Mouse (Mus musculus): ENCODE data around the gene Agbl2.

Agbl2 gene

DNA sequence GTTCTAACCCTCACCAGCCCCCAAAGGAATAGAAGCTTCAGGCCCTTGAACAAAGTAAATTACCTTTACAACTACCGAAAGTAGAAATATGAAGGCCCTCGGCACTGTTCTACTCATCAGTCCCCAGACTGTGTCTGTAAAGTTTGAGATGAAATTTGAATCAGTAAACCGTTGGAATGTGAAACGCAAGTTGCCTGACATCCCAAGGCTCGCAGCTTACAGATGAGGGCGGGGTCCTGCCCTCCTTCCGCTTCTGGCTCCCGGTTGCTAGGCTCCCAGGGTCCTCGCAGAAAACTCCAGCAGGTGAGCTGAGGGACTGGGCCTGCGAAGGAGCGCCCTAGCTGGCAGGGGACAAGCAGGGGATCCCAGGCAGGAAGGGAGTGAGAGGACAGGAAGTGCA, at the start of gene Agbl2:
Gene Agbl2 (plus strand): TSS at position 270 of the 400 bp plus-strand sequence.
- peak; percentile 43 for DNase-seq

GRCm38 (mm10) chr2:90735326-90735725, 47.2 kb upstream of the Agbl2 start:
- DNase-seq: no peak

- DNase-seq: no peak
Observed at GRCm38 (mm10) chr2:90738801-90739200, 43.7 kb upstream of the Agbl2 start.

- no peak for DNase-seq
Observed at GRCm38 (mm10) chr2:90739327-90739726, 43.2 kb upstream of the Agbl2 start.

DNA sequence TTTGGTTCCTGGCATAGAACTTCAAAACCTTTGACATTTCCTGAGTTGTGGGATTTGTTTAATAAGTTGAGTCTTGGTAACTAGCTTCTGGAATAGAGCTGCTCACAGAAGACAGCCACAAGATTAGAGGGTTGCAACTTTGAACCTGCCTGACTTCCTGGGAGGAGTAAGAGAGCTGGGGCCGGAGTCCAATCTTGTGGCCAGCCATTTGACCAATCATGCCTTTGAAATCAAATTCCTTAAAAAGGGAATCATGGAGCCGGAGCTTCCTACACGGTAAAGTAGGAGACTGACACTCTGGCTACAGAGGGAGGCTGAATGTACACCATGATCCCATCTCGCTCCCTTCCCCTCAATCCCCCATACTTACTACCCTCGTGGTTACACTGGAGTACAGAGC, 42.6 kb upstream of the Agbl2 start:
- no peak for DNase-seq

GRCm38 (mm10) chr2:90744285-90745052, 38.1 kb upstream of the Agbl2 start:
- DNase-seq: peak; percentile 56

- peak; percentile 99 for DNase-seq
Observed at GRCm38 (mm10) chr2:90745053-90745678, 37.4 kb upstream of the Agbl2 start, which contains the start of gene Fnbp4. TSS of gene Fnbp4 (plus strand) at chr2:90745370.

GRCm38 (mm10) chr2:90745740-90746537, 36.6 kb upstream of the Agbl2 start:
- DNase-seq: no peak

DNA sequence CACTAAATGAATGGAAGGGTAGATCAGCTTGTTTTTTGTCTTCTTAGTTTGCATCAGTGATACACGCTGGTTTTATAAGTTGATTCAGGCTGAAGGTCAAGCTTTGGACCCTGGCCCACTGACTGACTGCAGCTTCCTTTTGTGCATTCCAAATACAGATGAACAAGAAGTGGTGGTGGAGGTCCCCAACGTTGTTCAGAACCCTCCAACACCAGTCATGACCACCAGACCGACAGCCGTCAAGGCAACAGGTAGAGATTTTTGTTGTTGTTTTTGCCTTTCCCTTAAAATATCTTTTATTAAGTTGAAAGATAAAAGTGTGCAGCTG, 36.0 kb upstream of the Agbl2 start:
- peak; percentile 45 for DNase-seq

DNA sequence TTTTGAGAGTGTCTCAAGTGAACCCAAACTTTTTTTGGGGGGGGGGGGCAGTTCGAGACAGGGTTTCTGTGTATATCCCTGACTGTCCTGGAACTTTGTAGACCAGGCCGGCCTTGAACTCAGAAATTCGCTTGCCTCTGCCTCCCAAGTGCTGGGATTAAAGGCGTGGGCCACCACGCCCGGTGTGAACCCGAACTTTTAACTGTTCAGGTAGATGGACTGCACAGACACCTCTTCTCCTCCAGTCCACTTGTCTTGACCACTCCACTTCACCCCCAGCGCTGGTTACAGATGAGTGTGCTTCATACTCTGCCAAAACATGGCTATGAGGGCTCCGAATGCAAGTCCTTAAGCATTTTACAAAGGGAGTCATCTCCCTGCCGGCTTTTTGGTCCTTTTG, 35.4 kb upstream of the Agbl2 start:
- DNase-seq: peak; percentile 35

- DNase-seq: no peak
Observed at GRCm38 (mm10) chr2:90749676-90750459, 32.7 kb upstream of the Agbl2 start.

DNA sequence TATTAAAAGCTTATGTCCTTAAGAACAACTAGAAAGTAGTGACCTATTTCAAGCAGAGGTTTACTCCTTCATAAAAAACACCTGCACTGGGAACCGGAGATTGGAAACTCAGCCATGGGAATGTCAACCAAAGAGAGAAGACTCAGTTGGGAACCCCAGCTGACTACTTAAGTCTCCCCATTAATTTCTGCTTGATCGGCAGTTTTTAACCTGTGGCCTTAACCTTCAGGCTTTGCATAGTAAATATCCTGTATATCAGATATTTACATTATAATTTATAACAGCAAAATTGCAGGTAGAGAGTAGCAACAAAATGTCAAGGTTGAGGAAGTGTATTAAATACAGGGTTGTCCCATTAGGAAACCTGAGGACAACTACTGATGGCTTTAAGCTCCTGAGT, 29.0 kb upstream of the Agbl2 start:
- DNase-seq: no peak

- no peak for DNase-seq
Observed at GRCm38 (mm10) chr2:90754188-90754587, 28.3 kb upstream of the Agbl2 start.

DNA sequence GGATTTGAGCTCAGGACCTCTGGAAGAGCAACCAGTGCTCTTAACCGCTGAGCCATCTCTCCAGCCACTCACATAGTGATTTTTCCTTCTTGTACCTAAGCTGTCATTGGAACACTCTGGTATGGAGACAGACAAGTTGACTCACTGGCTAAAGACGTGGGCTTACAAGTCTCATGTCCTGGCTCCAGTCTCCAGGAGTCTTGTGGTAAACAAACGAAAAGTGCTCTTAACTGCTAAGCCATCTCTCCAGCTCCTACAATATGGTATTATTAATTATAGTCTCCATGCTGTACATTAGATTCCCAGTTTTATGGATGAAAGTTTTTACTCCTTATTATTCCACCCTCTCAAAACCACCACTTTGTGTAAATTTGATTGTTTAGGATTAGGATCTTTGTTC, 17.4 kb upstream of the Agbl2 start:
- no peak for DNase-seq

DNA sequence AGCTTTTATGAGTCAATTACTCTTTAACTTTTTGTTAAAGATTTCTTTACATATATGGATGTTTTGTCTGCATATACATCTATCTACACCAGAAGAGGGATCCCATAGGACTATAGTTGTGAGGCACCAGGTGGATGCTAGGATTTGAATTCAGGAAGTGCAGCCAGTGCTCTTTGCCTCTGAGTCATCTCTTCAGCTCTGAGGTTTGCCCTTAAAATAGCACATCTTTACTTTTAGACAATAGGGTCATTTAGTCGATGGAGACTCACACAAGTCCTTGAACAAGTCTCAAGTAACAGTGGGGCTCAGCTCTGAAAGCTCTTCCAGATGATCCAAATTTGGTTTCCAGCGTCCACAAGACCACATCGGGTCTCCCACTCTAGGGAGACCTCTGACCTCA, 1.2 kb upstream of the Agbl2 start:
- no peak for DNase-seq

DNA sequence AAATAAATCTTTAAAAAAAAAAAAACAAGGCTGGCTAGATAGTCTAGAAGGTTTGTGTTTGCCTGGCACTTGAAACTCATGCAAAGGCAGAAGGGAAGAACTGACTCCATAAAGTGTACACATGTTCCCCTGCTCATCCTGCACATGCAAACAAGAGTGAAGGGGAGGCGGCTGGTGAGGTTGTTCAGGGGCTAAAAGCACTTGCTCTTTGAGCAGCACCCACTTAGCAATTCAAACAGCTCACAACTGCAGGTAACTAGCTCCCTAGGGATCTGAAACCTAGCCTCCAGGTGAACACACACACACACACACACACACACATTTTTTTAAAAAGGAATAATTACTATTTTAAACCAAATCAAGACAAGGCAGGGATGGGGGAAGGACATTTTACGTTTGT, 589 bp upstream of the Agbl2 start:
- DNase-seq: no peak

DNA sequence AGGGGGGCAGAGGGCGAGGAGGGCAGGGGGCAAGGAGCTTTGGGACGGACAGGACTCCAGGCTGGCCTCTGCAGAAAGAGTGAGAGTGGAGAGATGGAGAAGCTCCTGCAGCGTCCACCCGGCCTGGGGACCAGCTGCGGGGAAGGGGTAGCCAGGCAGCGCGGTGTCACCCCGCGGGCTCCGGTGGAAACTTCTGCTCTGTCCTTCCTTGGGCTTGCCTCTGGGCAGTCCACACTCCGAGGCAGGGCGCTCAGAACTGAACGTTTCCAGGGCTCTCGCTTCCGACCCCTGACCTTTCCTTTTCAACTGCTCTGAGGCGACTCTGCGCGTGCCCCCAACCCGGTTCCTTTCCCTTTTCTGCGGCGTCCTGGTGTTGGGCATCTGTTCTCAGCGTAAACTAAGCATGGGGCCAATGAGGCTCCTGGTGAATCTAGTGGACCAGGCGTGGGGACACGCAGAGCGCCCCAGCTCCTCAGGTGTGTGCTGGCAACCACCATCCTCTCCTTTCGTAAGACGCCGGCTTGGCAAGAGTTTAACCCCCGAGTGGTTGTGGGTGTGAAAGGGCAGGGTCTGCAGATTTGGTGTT, 467 bp downstream of the Agbl2 start:
- DNase-seq: peak; percentile 51

- no peak for DNase-seq
Observed at GRCm38 (mm10) chr2:90788126-90788525, 5.6 kb downstream of the Agbl2 start.

DNA sequence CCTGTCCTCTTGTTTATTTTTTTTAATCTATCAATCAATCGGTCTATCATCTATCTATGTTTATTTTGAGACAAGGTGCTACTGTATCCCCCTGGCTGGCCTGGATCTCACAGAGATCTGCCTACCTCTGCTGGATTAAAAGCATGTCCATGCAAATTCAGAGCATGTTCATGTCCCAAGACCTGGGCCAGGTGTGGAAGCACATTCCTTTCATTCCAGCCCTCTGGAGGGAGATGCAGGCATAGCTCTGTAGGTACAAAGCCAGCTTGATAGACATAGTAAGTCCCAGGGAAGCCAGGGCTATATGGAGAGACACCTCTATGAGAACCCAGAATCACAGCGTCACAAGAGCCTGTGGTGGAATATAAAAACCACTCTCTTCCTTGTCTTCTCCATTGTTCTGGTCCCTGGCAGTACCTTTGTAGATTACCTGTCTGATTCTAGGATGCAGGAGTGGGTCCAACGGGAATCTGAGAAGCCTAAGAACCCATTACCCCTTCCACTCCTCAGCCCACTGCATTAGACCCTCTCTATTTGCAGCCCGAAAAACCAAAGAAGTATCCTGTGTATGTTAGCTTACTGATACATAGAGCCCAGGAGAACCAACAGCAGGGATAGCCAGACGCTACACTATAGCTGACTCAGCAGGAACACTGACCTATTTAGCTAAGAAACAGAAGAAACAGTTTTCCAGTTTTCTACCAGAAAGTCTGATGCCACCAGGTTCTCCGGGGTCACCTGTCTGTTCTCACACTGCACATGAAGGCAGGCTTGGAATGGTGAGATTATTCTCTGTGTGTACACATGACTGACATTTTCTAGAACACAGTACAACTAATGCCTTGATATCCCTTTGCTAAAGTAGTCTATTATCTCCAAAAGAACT, 26.0 kb downstream of the Agbl2 start:
- peak; percentile 50 for DNase-seq

DNA sequence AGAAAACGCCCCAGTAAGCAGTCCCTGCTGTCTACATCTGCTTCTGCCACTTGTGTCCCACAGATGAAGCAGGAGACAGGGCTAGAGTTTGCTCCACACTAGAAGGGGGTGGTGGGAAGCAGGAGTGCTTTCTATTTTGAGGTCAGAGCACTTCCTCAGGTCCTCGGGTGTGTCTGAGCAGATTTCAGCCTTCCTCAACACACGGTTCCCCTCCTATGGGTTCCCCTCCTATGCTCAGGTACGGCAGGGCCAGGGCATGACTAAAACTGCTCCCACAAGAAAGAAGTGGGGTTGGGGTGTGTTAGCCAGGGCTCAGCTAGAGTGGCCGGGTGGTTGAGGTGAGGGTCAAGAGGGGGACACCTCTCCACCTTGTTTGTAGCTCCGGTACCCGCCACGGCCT, 28.2 kb downstream of the Agbl2 start:
- no peak for DNase-seq

- DNase-seq: no peak
Observed at GRCm38 (mm10) chr2:90815266-90815665, 32.7 kb downstream of the Agbl2 start.

DNA sequence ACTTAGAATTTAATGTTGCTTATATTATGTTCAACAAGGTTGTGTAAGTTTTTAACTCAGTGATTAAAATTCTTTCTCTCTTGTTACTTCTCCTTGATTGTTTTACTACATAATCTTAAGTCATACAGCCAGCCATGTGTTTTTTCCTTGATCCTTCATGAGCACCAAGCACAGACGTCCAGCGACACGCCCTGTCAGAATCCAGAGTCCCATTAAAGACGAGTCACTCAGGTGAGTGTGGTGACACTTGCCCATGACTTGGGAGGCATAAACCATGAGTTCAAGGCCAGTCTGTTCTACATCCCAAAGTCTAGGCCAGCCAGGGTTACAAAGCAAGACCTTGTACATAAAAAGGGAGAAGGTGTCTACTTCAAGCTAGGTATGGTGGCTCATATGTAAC, 33.6 kb downstream of the Agbl2 start:
- no peak for DNase-seq
